Mouse (Mus musculus): ENCODE data around the gene Mmd2. TPM values are rescaled to one million over a fixed set of nuclear protein-coding genes. Genes with fewer than 3 reads are reported as not detected.

The Mmd2 gene
- total RNA-seq, 2 experiments from 2014 or later = not detected

DNA sequence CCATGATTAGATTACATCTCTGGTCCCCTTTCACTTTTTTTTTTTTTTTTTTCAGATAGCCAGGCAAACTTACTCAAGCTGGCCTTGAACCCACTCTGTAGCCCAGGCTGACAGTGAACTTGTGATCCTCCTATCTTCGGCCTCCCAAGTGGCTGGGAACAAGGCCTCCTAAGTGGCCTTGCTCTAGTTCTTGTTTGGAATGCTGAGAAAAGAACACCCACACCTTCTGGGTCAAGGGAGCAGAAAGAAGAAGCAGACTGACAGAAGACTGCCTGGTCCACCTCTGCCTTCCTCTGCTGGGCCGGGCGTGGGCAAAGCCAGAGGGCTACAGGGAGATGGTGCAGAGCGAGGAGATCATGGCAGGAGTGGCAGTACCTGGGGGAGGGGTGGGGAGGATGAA is 1.8 kb upstream of the Mmd2 start:
- no peak for ATAC-seq (ENCODE audit: poor library complexity, severe bottlenecking)

DNA sequence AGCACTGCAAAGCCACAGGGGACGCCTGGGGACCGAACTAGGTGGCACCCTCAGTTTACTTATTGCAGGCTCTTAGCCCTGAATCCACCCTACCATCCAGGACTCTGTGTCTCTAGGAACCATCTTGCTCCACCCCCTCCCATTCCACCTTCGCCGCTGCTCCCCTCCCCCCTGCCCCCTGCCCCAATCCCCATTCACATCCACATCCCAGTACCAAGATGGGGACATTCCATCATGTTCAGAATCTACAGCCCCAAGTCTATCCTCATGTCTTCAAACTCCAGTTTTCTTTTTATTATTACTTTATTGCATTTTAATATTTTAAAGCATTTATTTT is 357 bp upstream of the Mmd2 start:
- no peak for ATAC-seq (ENCODE audit: poor library complexity, severe bottlenecking)

DNA sequence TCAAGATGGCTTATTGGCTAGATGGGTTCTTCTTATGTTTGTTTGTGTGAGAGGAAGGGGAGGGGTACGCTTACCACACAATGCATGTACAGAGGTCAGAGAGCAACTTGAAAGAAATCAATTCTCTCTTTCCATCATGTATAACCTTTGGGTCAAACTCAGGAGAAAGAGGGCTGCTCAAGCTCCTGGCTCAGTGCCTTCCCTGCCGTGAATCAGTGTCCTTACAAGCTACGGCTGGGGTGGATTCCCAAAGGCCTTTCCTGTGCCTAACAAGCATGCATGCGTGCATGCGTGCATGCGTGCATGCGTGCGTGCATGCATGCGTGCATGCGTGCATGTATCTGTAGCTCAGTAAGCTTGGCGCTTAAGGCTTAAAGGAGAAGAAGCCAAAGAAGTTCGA is 3.3 kb downstream of the Mmd2 start:
- ATAC-seq (ENCODE audit: poor library complexity, severe bottlenecking) = no peak

DNA sequence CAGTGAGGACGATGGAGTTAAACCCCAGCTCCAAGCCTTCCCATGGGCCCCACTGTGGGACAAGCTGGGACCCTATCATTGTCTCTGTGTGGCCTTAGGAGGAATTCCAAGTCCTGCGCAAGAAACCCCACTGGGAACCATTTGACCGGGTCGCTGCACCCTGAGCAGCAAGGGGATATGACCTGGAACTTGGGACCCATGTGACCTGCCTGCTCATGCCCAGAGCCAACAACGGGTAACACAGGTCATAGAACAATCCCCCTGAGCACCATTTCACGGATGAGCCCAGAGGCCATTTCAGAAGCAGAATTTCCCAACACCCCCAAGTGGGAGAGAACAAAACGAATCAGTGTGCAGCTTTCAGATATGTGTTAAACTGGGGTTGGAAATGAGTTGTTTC is 4.2 kb downstream of the Mmd2 start:
- ATAC-seq (ENCODE audit: poor library complexity, severe bottlenecking) = no peak

DNA sequence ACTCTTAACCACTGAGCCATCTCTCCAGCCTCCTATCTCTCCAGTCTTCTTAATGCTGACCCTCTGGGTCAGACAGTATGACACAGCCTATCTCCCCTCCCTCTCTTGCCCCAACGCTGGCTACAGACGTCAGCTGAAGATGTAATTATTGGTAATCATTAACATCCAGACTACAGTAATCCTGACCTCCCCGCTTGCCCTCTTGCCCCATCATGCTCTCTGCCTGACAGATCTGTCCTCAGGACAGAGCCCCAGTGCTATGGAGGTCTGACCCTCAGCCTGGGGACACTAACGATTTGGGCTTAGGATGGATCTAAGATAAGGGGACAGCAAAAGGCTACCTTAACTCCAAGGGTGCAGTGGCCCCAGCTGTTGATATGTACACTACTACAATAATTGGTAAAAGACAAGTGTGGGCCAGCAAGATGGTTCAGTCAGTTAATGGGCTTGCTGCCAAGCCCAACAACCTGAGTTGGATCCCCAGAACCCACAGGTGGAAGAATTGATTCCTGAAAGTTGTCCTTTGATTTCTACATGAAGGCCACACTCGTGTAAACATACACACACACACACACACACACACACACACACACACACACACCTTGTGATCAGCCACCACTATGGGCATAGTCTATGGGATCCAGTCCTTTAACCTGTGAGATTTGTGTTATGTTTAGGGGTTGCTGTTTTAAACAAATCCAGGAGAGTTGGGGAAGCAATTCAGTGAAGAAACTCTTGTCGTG is 10.8 kb downstream of the Mmd2 start:
- no peak for ATAC-seq (ENCODE audit: poor library complexity, severe bottlenecking)

DNA sequence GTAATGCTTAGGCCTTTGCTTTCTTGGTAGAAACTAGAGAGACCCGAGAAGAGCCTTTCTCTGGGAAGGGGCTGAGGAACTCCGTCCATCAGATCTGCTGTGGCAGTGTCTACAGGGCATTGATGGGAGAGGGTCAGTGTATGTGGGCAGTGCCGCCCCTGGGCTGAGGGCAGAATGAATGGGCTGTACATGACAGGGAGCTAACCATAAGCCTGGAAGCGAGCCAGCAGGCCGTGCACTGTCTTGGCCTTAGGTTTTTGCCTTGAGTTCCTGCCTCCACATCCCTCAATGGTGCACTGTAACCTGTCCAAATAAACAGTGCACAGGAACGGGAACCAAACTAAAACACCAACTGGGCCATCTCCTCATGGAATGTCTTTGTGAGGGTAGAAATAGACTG is 11.9 kb downstream of the Mmd2 start:
- no peak for ATAC-seq (ENCODE audit: poor library complexity, severe bottlenecking)

DNA sequence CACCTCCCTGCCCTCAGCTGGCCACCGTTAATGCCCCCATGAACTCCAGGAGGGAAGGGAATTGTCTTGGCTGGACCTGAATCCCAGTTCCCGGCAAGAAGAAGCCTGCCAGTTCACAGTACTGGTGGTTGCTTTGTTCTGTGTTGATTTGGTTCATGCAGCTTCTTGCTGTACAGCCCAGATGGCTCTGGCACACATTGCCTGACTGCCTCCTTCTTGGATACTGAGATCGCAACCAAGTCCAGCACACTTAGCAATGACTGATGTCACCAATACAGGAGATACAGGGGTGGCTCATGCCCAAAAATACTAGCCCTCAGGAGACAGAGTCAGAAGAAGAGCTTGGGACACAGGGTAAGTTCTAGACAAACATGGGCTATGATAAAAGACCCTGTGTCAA is 12.9 kb downstream of the Mmd2 start:
- ATAC-seq (ENCODE audit: poor library complexity, severe bottlenecking) = no peak

DNA sequence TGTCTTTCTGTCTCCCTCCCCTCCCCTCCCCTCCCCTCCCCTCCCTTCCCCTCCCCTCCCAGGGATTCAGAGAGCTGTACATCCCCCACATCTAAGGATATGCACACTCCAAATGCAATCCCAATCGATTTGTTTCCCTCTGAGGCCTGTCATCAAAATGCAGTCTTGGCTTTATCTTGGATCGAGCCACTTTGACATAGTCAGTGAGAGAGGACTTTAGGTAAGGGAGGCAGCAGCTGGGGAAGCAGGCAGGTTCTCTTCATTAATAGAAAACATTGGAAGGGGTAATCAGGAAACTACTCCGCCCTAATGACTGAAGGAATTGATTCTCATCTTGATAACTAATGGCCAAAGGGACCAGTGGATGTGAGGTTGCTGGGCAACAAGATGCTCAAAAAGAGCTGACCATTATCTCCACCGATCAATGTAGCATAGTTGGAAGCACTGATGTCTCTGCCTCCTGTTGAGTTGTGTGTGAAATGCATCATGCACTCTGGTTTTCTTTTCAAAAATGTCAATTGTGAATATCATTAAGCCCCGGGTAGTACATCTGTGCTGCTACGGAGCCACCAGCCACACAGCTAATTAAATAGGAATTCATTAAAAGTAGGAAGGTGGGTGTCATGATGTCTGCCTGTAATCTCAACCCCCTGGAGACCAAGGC is 17.5 kb downstream of the Mmd2 start:
- no peak for ATAC-seq (ENCODE audit: poor library complexity, severe bottlenecking)

DNA sequence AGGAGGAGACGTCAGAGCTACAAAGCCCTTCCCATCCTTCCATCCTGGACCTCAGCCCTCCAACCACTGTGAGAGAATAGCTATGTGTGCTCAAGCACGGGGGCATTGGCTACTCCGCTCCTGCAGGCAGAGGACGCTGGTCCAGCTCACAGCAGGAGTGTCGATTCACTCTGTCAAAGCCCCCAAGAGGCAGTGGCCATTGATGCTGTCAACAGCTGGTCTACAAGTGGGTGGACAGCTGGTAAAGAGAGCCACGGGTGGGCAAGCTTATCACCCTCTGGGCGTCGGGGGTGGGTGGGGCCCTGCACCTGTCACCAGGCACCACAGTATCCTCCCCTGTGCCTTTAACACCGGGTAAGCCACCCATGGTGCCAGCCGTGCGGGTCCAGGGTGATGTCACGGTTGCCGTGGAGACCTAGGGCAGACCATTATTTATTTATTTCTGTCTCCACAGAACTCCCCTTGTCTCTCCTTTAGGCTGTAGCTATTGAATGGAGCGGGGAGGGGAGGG is 24.9 kb downstream of the Mmd2 start:
- ATAC-seq (ENCODE audit: poor library complexity, severe bottlenecking) = no peak

DNA sequence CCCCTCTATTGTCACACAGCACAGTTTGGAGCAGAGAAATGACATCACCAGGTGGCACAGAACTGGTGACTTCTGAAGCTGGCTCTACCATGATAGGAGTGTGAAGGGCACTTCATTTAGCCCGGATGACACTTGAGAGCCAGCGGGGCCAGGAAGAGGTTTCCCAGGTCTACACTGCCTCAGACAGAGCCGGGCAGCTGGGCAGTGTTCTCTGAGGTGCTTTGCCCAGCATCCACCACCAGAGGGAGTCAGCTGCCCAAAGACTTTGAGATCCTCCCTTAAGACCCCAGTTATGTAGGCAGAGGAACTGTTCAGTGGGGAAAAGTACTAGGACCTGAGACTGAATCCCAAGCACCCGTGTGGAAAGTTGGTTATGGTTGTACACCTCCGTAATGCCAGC is 27.1 kb downstream of the Mmd2 start:
- ATAC-seq (ENCODE audit: poor library complexity, severe bottlenecking) = peak; percentile 38; the same call in 1 of the 2 replicates

DNA sequence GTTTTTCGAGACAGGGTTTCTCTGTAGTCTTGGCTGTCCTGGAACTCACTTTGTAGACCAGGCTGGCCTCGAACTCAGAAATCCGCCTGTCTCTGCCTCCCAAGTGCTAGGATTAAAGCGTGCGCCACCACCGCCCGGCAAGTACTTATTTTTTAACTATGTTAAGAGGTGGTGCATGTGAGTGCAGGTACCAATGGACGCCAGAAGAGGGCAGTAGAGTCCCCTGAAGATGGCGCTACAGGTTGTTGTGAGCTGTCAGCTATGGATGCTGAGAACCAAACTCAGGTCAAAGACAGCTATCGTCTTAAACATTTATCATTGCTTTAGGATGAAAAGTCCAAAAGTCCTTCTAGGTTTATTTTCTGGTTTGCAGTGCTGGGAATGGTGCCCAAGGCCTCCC is 30.4 kb downstream of the Mmd2 start:
- no peak for ATAC-seq (ENCODE audit: poor library complexity, severe bottlenecking)

DNA sequence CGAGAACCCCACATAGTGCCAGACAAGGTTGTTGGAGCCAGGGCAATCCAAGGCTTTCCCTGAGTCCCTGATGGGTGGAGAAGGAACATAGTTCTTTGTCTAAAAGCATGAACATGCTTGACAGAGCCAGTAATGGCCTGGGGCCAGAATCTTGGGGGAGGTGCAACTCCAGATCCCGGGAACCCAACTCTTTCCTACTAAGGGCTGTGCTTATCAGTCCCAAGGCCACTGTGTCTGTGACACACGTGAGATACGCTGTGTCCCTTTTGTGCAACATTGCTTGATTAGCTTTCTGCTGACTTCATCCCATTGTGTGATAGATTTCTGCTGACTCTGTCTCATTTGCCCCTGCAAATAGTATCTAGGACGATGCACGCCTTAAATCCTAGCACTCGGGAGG is 31.8 kb downstream of the Mmd2 start:
- no peak for ATAC-seq (ENCODE audit: poor library complexity, severe bottlenecking)

DNA sequence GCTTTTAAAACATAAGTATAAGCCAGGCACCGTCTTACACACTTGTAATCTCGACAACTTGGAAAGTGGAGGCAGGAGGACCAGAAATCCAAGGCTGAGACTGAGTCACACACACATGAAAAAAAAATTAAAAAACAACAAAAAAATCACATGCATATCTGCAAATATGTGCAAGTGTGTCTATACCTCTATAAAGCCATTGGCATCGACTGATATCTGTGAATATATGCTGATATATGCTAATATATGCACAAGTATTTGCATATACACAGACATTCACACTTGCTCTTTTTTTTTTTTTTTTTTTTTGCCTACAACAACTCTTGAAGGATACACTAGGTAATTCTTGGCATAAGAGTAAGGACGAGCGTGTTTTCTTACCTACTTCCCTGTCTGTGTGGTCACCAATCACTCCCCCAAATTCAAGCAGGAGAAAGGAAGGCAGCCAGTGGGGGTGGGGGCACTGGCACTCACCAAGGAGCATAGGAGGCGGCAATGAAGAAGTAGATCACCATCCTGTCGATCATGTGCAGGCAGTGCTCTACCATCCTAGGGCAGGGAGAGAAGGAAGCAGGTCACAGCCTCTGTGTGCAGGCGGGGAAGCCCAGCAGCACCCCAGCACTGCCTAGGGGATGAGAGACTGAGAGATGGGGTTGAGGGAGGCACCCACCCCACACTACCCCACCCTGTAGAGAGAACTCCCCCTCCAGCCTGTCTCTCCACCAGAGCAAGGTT is 34.1 kb downstream of the Mmd2 start:
- no peak for ATAC-seq (ENCODE audit: poor library complexity, severe bottlenecking)

DNA sequence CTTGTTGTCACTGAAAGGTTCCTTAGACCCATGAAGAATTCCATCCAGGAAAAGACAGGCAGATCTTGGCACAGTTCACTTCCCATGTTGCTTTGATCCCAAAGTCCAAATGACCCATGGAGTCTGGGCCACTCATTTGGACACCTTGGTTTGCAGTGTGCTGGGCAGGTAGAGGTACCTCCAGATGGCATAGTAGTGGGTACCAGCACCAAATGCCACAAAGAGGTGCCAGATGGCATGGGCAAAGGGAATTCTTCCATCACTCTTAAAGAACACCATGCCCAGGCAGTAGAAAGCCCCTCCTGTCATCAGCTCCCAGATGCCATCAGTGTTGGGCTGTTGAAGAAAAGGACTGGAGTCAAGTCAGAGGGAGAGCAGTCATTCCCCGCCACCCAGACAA is 44.0 kb downstream of the Mmd2 start:
- ATAC-seq (ENCODE audit: poor library complexity, severe bottlenecking) = no peak

DNA sequence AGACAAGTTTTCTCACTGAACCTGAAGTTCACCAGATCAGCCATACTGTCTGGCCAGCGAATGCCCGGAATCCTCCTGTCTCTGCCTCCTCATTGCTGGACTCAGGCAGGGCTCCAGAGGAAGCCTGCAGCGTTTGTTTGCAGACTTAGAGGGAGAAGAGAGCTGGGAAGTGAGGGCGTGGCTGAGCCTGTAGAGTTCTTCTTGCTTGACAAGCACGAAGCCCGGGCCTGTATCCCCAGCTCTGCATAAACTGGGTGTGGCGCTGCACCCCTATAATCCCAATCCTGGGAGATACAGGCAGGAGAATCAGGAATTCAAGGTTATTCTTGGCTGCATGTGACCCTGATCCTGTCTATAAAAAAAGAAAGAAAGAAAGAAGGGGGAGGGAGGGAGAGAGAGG is 48.3 kb downstream of the Mmd2 start:
- no peak for ATAC-seq (ENCODE audit: poor library complexity, severe bottlenecking)

DNA sequence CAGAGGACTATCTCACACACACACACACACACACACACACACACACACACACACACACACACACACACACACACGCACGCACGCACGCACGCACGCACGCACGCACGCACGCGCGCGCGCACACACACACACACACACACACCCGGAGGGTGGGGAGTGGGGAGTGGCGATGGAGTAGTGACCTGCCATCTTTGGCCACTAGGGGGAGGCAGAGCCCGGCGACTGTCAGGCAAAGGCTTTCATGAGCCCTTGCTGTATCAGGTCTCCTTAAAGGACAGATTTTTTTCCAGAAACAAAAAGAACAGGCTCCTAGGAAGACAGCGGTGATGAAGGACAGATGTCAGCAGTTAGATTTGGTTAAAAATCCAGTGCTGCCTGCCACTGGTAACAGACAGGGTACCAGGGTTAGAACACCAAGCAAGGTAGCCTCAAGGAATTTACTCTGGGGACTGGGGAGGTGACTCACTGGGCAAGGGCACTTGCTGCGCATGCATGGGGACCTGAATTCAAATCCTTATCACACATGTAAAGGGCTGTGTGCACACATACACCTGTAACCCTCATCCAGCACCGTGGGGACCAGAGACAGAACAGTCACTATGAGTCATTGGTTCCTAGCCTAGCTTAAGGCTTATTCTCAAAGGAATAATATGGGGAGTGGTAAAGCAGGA is 51.1 kb downstream of the Mmd2 start:
- peak; percentile 88 for ATAC-seq (ENCODE audit: poor library complexity, severe bottlenecking)

DNA sequence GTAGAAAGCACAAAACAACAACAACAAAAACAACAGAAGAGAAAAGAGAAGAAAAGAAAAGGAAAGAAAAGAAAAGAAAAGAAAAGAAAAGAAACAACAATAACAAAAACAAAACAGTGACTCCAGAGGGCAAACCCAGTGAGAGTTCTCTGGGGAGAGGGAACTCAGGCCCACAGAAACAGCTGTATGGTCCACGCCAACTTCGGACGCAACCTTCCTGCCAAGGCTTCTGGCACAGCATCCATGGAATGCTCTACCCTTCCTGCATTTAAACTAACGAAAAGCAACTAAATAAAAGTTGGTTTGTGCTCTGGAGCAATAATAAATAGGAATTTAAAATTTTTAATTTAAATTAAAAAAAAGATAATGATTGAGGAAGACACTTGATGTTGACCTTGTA is 51.9 kb downstream of the Mmd2 start:
- no peak for ATAC-seq (ENCODE audit: poor library complexity, severe bottlenecking)

DNA sequence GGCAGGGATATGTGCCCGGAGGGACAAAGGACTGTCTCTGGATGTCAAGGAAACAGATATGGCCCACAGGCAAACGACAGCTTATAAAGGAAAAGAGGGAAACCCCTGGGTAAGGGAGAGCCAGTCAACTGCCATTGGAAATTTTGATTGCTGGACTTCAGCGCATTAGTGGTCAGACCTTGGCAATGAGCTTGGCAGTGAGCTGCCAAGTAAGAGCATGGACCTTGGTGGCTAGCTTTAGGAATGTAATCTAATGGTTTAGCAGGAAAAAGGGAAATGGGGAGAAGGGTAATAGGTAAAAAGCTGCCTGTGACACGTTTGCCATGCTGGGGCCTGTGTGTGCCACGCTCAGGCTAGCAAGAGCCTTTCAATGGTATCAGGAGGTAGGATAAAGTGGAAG is 52.7 kb downstream of the Mmd2 start:
- ATAC-seq (ENCODE audit: poor library complexity, severe bottlenecking) = no peak

DNA sequence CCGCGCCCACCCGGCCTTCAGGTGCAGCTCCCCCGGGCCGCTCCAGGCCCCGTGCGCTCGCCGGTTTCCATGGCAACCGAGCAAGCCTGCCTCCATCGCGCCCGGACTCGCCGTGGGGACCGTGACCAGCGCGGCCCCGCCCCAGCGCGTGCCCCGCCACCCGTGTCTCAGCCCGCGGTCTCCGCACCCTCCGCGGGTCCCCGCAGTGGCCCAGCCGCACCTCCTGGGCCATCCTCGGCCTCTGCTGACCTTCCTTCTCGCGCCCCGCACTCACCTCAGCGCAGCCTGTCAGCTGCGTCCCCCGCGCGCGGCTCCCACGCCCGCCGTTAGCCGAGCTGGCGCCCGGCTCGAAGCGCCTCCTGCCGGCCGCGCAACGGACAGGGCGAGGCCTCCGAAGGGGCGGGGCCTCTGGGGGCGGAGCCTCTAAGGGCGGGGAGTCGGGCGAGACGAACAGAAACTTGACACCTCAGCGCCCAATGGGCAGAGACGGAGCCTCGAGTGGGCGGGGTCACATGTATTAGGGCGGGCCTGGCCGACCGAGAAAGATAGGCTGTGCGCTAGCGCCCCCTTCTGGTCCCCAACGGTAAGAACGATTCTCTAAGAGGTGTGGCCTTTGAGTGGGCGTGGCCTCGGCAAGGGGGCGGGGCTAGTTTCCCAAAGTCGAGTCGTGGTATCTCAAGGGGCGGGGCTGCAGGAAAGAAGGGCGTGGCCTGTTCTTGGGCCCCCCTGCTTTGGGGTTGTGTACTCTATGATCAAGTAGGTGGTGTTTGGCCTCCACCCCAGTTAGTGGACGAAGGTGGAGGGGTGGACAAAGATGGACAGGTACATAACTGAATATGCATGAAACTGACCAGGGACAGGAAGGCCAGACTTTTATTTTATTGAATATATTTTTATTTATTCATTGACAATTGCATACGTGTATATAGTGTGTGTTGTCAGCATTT is 57.6 kb downstream of the Mmd2 start, which contains the start of gene Radil:
Gene Radil (minus strand): TSS at position 393 of the 947 bp plus-strand sequence.
- ATAC-seq (ENCODE audit: poor library complexity, severe bottlenecking) = peak; percentile 85
